Mouse (Mus musculus): ENCODE results near the gene Baz1a.

The Baz1a gene

GRCm38 (mm10) chr12:55013626-55014398 lies at the start of gene Baz1a:
Baz1a (minus strand) TSS chr12:55014348.
- DNase-seq (ENCODE audit: low read depth, low spot score) = no peak

DNA sequence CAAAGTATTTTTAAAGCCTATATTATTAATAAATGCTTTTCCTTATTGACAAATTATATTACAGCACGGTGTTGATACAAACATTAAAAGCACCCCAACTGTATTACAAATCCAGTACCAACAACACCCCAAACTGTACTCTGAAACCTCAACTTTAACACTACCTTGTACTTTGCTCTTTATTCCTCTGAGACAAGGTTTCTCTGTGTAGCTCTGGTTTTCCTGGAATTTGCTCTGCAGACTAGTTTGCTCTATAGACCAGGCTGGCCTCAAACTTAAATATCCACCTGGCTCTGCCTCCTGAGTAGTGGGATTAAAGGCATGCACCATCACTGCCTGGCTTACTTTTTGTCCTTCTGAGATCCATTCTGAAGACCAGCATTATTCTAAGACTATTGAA lies 48.0 kb upstream of the Baz1a start:
- no peak for DNase-seq (ENCODE audit: low read depth, low spot score)

GRCm38 (mm10) chr12:55061006-55061405 lies 46.9 kb upstream of the Baz1a start:
- no peak for DNase-seq (ENCODE audit: low read depth, low spot score)

GRCm38 (mm10) chr12:55060212-55060898 lies 46.2 kb upstream of the Baz1a start:
- DNase-seq (ENCODE audit: low read depth, low spot score) = no peak

GRCm38 (mm10) chr12:55059812-55060211 lies 45.7 kb upstream of the Baz1a start:
- DNase-seq (ENCODE audit: low read depth, low spot score) = no peak

GRCm38 (mm10) chr12:55058865-55059615 lies 44.9 kb upstream of the Baz1a start:
- DNase-seq (ENCODE audit: low read depth, low spot score) = no peak

- DNase-seq (ENCODE audit: low read depth, low spot score) = no peak
These were observed 42.6 kb upstream of the Baz1a start for GRCm38 (mm10) chr12:55056703-55057102.

- no peak for DNase-seq (ENCODE audit: low read depth, low spot score)
These were observed 40.5 kb upstream of the Baz1a start for GRCm38 (mm10) chr12:55054551-55055241.

- DNase-seq (ENCODE audit: low read depth, low spot score) = no peak
These were observed 39.1 kb upstream of the Baz1a start for GRCm38 (mm10) chr12:55053267-55053666.

- DNase-seq (ENCODE audit: low read depth, low spot score) = no peak
These were observed 37.3 kb upstream of the Baz1a start for GRCm38 (mm10) chr12:55051210-55052173.

DNA sequence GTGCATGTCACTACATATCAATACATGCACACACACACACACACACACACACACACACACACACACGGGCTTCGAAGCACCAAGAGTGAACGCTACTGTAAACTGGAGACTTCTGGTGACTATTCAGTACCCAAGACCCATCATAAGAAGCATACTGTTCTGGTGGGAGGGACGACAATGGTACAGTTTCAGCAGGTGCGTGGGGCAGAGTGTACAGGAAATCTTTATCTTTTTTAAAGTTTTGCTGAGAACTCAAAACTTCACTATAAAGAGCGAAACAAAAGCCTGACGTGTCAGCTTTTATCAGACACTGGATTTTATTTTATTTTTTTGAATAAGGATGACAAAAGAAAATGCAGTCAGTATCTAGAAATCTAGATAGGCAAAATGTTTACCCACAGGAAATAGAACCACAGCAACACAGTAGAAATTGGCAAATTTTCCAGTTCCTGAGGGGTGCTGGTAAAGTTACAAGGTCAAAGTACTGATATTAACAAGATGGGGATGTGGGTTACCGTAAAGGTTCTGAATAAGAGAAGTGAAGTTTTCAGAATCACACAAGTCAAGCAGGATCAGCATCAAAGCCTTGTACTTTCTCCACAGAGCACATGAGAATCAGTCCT lies 35.7 kb upstream of the Baz1a start:
- DNase-seq (ENCODE audit: low read depth, low spot score) = no peak

- DNase-seq (ENCODE audit: low read depth, low spot score) = no peak
These were observed 26.9 kb upstream of the Baz1a start for GRCm38 (mm10) chr12:55041011-55041410.

DNA sequence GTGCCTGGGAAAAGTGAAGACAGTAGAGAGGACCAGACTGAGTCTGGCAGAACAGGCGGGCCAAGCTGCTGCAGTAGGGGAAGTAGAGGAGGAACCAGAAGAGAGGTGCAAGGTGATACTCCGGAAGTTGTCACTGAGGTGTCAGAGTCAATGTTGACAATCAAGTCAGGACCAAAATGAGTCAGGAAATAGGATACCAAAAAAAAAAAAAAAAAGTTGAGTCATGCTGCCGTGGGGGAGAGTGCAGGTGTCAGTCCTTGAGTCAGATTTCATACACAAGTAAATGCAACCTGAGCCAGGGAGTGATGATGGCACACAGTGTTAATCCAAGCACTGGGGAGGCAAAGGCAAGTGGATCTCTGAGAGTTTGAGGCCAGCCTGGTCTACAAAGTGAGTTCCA lies 12.9 kb upstream of the Baz1a start:
- no peak for DNase-seq (ENCODE audit: low read depth, low spot score)

DNA sequence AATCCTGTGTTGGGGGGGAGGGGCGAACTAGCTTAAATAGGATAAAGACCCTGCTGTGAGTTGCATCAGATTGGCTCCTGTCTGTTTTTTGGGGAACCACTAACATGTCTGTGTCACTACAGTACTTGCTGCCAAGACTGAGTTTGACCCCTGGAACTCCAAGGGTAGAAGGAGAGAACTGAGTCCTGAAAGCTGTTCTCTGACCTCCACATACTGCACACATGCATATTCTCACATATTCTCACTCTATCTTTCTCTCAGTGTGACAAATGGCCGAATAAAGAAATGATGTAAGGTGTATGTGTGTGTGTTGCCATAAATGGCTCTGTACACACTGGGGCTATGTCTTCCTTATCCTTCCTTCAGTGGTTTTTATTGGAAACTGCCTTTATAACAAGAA lies 9.1 kb upstream of the Baz1a start:
- DNase-seq (ENCODE audit: low read depth, low spot score) = no peak

DNA sequence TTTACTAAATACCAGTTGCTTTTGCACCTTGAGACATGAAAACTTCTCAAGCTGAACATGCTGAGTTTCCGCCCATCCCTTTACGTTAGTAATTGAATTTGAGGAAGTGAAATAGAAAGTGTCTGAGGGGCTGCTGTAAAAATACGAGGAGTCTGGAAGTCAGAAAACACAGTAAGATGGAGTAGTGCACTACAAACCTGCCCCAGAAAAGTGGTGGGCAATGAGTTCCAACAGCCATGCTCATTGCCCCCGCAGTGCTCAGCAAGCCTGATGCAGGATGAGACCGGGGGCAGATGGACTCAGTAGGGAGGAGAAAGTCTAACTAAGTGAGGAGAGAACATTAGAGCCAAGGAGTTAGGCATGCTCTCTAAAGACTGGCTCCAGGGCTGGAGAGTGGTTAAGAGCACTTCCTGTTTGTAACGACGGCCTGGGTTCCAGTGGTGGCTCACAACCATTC lies 5.3 kb upstream of the Baz1a start:
- peak; percentile 90 for DNase-seq (ENCODE audit: low read depth, low spot score)

GRCm38 (mm10) chr12:55017119-55017721 lies 3.1 kb upstream of the Baz1a start:
- DNase-seq (ENCODE audit: low read depth, low spot score) = peak; percentile 35

DNA sequence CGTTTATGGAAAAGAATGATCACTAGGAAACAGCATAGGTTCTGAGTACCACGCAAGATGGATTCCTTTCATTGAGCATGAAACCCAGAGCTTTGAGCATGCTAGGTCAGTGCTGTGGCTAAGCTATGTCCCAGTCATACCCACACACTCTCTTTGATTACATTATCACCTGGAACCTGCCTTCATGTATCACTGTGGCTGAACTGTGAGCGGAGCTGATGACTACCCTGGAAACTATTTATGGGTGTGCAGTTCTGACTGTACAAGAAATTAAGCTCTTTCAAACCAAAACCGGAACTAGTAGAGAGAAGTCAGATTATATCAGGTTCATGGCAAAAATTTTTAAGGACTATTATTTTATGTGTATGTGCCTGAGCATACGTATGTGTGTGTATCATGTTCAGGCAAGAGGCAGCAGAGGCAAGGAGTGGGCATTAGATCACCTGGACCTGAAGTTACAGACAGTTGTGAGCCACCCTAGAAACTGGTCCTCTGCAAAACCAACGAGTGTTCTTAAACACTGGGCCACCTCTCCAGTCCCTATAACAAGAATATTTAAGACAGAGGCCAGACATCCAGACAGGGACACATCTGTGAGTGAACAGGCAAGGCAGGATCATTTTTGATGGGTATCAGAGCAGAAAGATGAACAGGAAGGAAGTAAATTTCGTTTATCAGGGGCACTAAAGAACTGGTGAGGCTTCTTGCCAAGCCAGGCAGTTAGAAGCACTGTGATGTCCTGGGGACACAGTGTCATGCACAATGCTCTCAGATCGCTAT lies 2.4 kb upstream of the Baz1a start:
- peak; percentile 83 for DNase-seq (ENCODE audit: low read depth, low spot score)

- DNase-seq (ENCODE audit: low read depth, low spot score) = peak; percentile 33
These were observed 1.3 kb upstream of the Baz1a start for GRCm38 (mm10) chr12:55015428-55015827.

- no peak for DNase-seq (ENCODE audit: low read depth, low spot score)
These were observed 1.1 kb downstream of the Baz1a start for GRCm38 (mm10) chr12:55013031-55013430.

Data from A20 (cell line).